Mouse (Mus musculus) adrenal gland, adult 18-20 months (tissue): Measurements from ENCODE around the gene Elk4. TPM values are rescaled to one million over a fixed set of nuclear protein-coding genes. Genes with fewer than 3 reads are reported as not detected.

Experiments used
- DNase-seq, 2 experiments: peaks; one replicate each; pipeline ENCODE4 v3.0.0; 2021 to 2022; ENCODE audit warnings: low spot score in 2 of 2
- total RNA-seq, 2 experiments: library from RNA; stranded (reverse); gene quantifications; 1 replicate in 1 of 2; 2 replicates in 1 of 2; pipeline ENCODE4 v1.2.3; 2021

The Elk4 gene
- total RNA-seq, 2 experiments from 2014 or later = 79.8 to 86.4 TPM

- DNase-seq = no peak
Observed at GRCm38 (mm10) chr1:132061750-132062541, 54.5 kb downstream of the Elk4 start.

GRCm38 (mm10) chr1:132063096-132063495 lies 55.7 kb downstream of the Elk4 start:
- DNase-seq = peak in 1 of 2 experiments; percentile 22

GRCm38 (mm10) chr1:132065001-132065400 lies 57.6 kb downstream of the Elk4 start:
- DNase-seq = no peak

- no peak for DNase-seq
Observed at GRCm38 (mm10) chr1:132065475-132066172, 58.2 kb downstream of the Elk4 start.

- peak; percentile 46 to 58 for DNase-seq
Observed at GRCm38 (mm10) chr1:132067261-132068255, 60.2 kb downstream of the Elk4 start, which contains the start of gene Mfsd4a. Gene Mfsd4a, minus strand, starts transcription at chr1:132068062.

- DNase-seq = no peak
Observed at GRCm38 (mm10) chr1:132069436-132069835, 62.0 kb downstream of the Elk4 start.

- DNase-seq = no peak
Observed at GRCm38 (mm10) chr1:132070659-132071058, 63.3 kb downstream of the Elk4 start.

- no peak for DNase-seq
Observed at GRCm38 (mm10) chr1:132075576-132075975, 68.2 kb downstream of the Elk4 start.

GRCm38 (mm10) chr1:132078413-132078812 lies 71.0 kb downstream of the Elk4 start:
- DNase-seq = no peak

Other genes with a start within 250 kb of the Elk4 start
- 10 to 100 TPM; 12.9 to 18.0 TPM for gene Pm20d1, start 210.2 kb upstream of the Elk4 start, total RNA-seq
- 10 to 100 TPM; 29.4 to 41.6 TPM for gene Slc41a1, start 180.1 kb upstream of the Elk4 start, total RNA-seq
- gene Rab29, start 140.4 kb upstream of the Elk4 start, total RNA-seq = 10 to 100 TPM; 14.2 to 14.5 TPM
- gene Nucks1, start 97.1 kb upstream of the Elk4 start, total RNA-seq = 100 to 1,000 TPM; 107 to 130 TPM
- gene Slc45a3, start 44.6 kb upstream of the Elk4 start, total RNA-seq = 10 to 100 TPM; 22.9 to 33.6 TPM
- 10 to 100 TPM; 13.3 to 31.0 TPM for gene Mfsd4a, start 60.5 kb downstream of the Elk4 start, total RNA-seq
- 10 to 100 TPM; 16.1 to 16.3 TPM for gene Cdk18, start 132.1 kb downstream of the Elk4 start, total RNA-seq
- under 1 TPM in 1 of 2 experiments, not detected in 1; 0.43 TPM for gene Lemd1, start 183.8 kb downstream of the Elk4 start, total RNA-seq
- gene AC124108.1, start 183.8 kb downstream of the Elk4 start, total RNA-seq = not detected
- not detected for gene Gm10188, start 222.2 kb downstream of the Elk4 start, total RNA-seq